Mouse (Mus musculus) intestine, embryonic 15.5 days (tissue): ENCODE measurements around the gene Gtsf1. TPM values are rescaled to one million over a fixed set of nuclear protein-coding genes. Genes with fewer than 3 reads are reported as not detected.

ENCODE experiments used
- ATAC-seq: fragments of 200-750 bp; cut with Nextera tagmentation; 2 replicates; pipeline ENCODE4 v1.8.0; 2017; ENCODE audit warnings: moderate TSS enrichment, moderate library complexity
- H3K27ac ChIP-seq: fragments of 300-500 bp; sonication (generic); 2 replicates; pipeline ENCODE4 v1.5.1; 2015; ENCODE audit warnings: mild to moderate bottlenecking, inconsistent platforms
- H3K27me3 ChIP-seq: fragments of 300-500 bp; sonication (generic); replicated peaks from 2 replicates; pipeline ENCODE4 v1.6.1; 2015; ENCODE audit warnings: inconsistent platforms
- H3K36me3 ChIP-seq: fragments of 300-500 bp; sonication (generic); 2 replicates; pipeline ENCODE4 v1.6.1; 2015; ENCODE audit warnings: inconsistent platforms
- H3K4me1 ChIP-seq: fragments of 300-500 bp; sonication (generic); replicated peaks from 2 replicates; pipeline ENCODE4 v1.6.1; 2015; ENCODE audit warnings: inconsistent platforms
- H3K4me2 ChIP-seq: fragments of 300-500 bp; sonication (generic); replicated peaks from 2 replicates; pipeline ENCODE4 v1.6.1; 2015; ENCODE audit warnings: mild to moderate bottlenecking, inconsistent platforms
- H3K4me3 ChIP-seq: fragments of 300-500 bp; sonication (generic); replicated peaks from 2 replicates; pipeline ENCODE4 v1.5.1; 2015; ENCODE audit warnings: inconsistent platforms
- H3K9ac ChIP-seq: fragments of 300-500 bp; sonication (generic); 2 replicates; pipeline ENCODE4 v1.6.1; 2015; ENCODE audit warnings: inconsistent platforms
- H3K9me3 ChIP-seq: fragments of 300-500 bp; sonication (generic); 2 replicates; pipeline ENCODE4 v1.6.1; 2016; ENCODE audit warnings: inconsistent platforms
- WGBS: fragments of 180-500 bp; shearing (Covaris S2); methylation state at CpG from one replicate; pipeline ENCODE4 v1.1.7; 2015; 5-methylcytosine and 5-hydroxymethylcytosine counted together
- polyA plus RNA-seq: library from polyadenylated mRNA; unstranded; fragments of >200 nt; fragmentation: Nextera tagmentation; extraction: Ambion mirVana; gene quantifications from 2 replicates; pipeline ENCODE4 v1.2.1, GENCODE M21; 2015

Gtsf1 gene
- polyA plus RNA-seq, 1 experiment from 2014 or later, result not detected

- no peak overlapping the region for H3K4me3 ChIP-seq
- no peaks in the 10 kb centered on the region for H3K27me3 ChIP-seq
- peaks cover 26% of the 10 kb centered on the region for H3K4me1 ChIP-seq
- ATAC-seq, result no peak
- no peak overlapping the region for H3K9ac ChIP-seq
- no peak overlapping the region for H3K4me2 ChIP-seq
- no peak overlapping the region for H3K27ac ChIP-seq
- H3K9me3 ChIP-seq, result no peaks in the 10 kb centered on the region
- peaks cover 4% of the 10 kb centered on the region; the same call in 1 of the 2 replicates for H3K36me3 ChIP-seq
- WGBS, result 62% methylated on average over 1 of the region's 1 CpGs
Measured at GRCm38 (mm10) chr15:103361269-103361668, 69.0 kb downstream of the Gtsf1 start.

GRCm38 (mm10) chr15:103359869-103360602 is 70.2 kb downstream of the Gtsf1 start:
- H3K4me3 ChIP-seq, result no peak overlapping the region
- no peak overlapping the region for H3K9ac ChIP-seq
- no peak overlapping the region for H3K4me2 ChIP-seq
- H3K27ac ChIP-seq, result no peak overlapping the region
- H3K27me3 ChIP-seq, result no peaks in the 10 kb centered on the region
- H3K9me3 ChIP-seq, result no peaks in the 10 kb centered on the region
- WGBS, result 85% methylated on average over 5 of the region's 5 CpGs
- H3K4me1 ChIP-seq, result peaks cover 26% of the 10 kb centered on the region
- no peak for ATAC-seq
- H3K36me3 ChIP-seq, result peaks cover 13% of the 10 kb centered on the region; the same call in 1 of the 2 replicates

- Histone ChIP-seq H3K9me3 (no peaks in the 10 kb centered on the region), H3K4me3 (no peak overlapping the region), H3K27me3 (no peaks in the 10 kb centered on the region), H3K9ac (no peak overlapping the region), H3K4me1 (peaks cover 20% of the 10 kb centered on the region), H3K36me3 (peaks cover 13% of the 10 kb centered on the region; the same call in 1 of the 2 replicates), H3K27ac (no peak overlapping the region), H3K4me2 (no peak overlapping the region)
- 52% methylated on average over 1 of the region's 1 CpGs for WGBS
- ATAC-seq, result 0 out of 2 replicates have a peak, but pooled peaks have one; percentile 3
Measured at GRCm38 (mm10) chr15:103359122-103359510, 71.2 kb downstream of the Gtsf1 start.

- Histone ChIP-seq H3K4me1 (peaks cover 19% of the 10 kb centered on the region; the same call in 1 of the 2 replicates), H3K36me3 (peaks cover 13% of the 10 kb centered on the region; the same call in 1 of the 2 replicates), H3K9ac (no peak overlapping the region), H3K4me3 (no peak overlapping the region), H3K4me2 (no peak overlapping the region), H3K27ac (no peak overlapping the region), H3K27me3 (no peaks in the 10 kb centered on the region), H3K9me3 (no peaks in the 10 kb centered on the region)
- ATAC-seq, result peak; percentile 54
- WGBS, result 53% methylated on average over 4 of the region's 4 CpGs
Measured at GRCm38 (mm10) chr15:103358278-103359121, 71.8 kb downstream of the Gtsf1 start.

- peaks cover 13% of the 10 kb centered on the region; the same call in 1 of the 2 replicates for H3K36me3 ChIP-seq
- ATAC-seq, result no peak
- H3K9me3 ChIP-seq, result no peaks in the 10 kb centered on the region
- H3K27me3 ChIP-seq, result no peaks in the 10 kb centered on the region
- peaks cover 19% of the 10 kb centered on the region; the same call in 1 of the 2 replicates for H3K4me1 ChIP-seq
- no peak overlapping the region for H3K27ac ChIP-seq
- H3K4me2 ChIP-seq, result no peak overlapping the region
- H3K4me3 ChIP-seq, result no peak overlapping the region
- H3K9ac ChIP-seq, result no peak overlapping the region
- 86% methylated on average over 4 of the region's 4 CpGs for WGBS
Measured at GRCm38 (mm10) chr15:103357817-103358216, 72.5 kb downstream of the Gtsf1 start.

GRCm38 (mm10) chr15:103356130-103356529 is 74.1 kb downstream of the Gtsf1 start:
- Histone ChIP-seq H3K4me2 (no peak overlapping the region), H3K9me3 (no peaks in the 10 kb centered on the region), H3K9ac (no peak overlapping the region), H3K36me3 (peaks cover 25% of the 10 kb centered on the region), H3K4me3 (no peak overlapping the region), H3K27ac (no peak overlapping the region), H3K27me3 (no peaks in the 10 kb centered on the region), H3K4me1 (peaks cover 16% of the 10 kb centered on the region; the same call in 1 of the 2 replicates)
- 78% methylated on average over 4 of the region's 4 CpGs for WGBS
- no peak for ATAC-seq

- Histone ChIP-seq H3K4me1 (peaks cover 16% of the 10 kb centered on the region; the same call in 1 of the 2 replicates), H3K4me3 (no peak overlapping the region), H3K36me3 (peaks cover 32% of the 10 kb centered on the region), H3K27me3 (no peaks in the 10 kb centered on the region), H3K4me2 (no peak overlapping the region), H3K9me3 (no peaks in the 10 kb centered on the region), H3K9ac (no peak overlapping the region), H3K27ac (no peak overlapping the region)
- no peak for ATAC-seq
- 86% methylated on average over 4 of the region's 4 CpGs for WGBS
Measured at GRCm38 (mm10) chr15:103355420-103355819, 74.8 kb downstream of the Gtsf1 start.

GRCm38 (mm10) chr15:103354690-103355089 is 75.6 kb downstream of the Gtsf1 start:
- H3K36me3 ChIP-seq, result peaks cover 36% of the 10 kb centered on the region
- WGBS, result 87% methylated on average over 2 of the region's 2 CpGs
- peaks cover 14% of the 10 kb centered on the region; the same call in 1 of the 2 replicates for H3K4me1 ChIP-seq
- no peaks in the 10 kb centered on the region for H3K27me3 ChIP-seq
- no peak overlapping the region for H3K27ac ChIP-seq
- no peak for ATAC-seq
- no peak overlapping the region for H3K4me2 ChIP-seq
- no peak overlapping the region for H3K4me3 ChIP-seq
- no peaks in the 10 kb centered on the region for H3K9me3 ChIP-seq
- H3K9ac ChIP-seq, result no peak overlapping the region

GRCm38 (mm10) chr15:103353511-103354256 is 76.6 kb downstream of the Gtsf1 start:
- H3K4me2 ChIP-seq, result no peak overlapping the region
- H3K9me3 ChIP-seq, result no peaks in the 10 kb centered on the region
- no peak overlapping the region for H3K9ac ChIP-seq
- ATAC-seq, result no peak
- no peak overlapping the region for H3K4me3 ChIP-seq
- no peaks in the 10 kb centered on the region for H3K27me3 ChIP-seq
- H3K36me3 ChIP-seq, result peaks cover 40% of the 10 kb centered on the region
- no peak overlapping the region for H3K27ac ChIP-seq
- 90% methylated on average over 11 of the region's 11 CpGs for WGBS
- peaks cover 5% of the 10 kb centered on the region; the same call in 1 of the 2 replicates for H3K4me1 ChIP-seq

- H3K4me3 ChIP-seq, result no peak overlapping the region
- peaks cover 40% of the 10 kb centered on the region for H3K36me3 ChIP-seq
- no peak overlapping the region for H3K9ac ChIP-seq
- 40% methylated on average over 4 of the region's 4 CpGs for WGBS
- no peaks in the 10 kb centered on the region for H3K9me3 ChIP-seq
- no peaks in the 10 kb centered on the region for H3K4me1 ChIP-seq
- no peak overlapping the region for H3K27ac ChIP-seq
- no peak overlapping the region for H3K4me2 ChIP-seq
- peak; percentile 34; the same call in 1 of the 2 replicates for ATAC-seq
- no peaks in the 10 kb centered on the region for H3K27me3 ChIP-seq
Measured at GRCm38 (mm10) chr15:103352856-103353255, 77.4 kb downstream of the Gtsf1 start.
